Mouse (Mus musculus) MEL (cell line): ENCODE results near the gene Afm. TPM values are rescaled to one million over a fixed set of nuclear protein-coding genes. Genes with fewer than 3 reads are reported as not detected.

ENCODE experiments used
- DNase-seq: peaks from one replicate; pipeline ENCODE4 v3.0.0; 2011; ENCODE audit warnings: low read depth, low spot score
- H3K27ac ChIP-seq: 2 replicates; pipeline ENCODE4 v1.5.1; 2012; ENCODE audit warnings: low read depth, mild to moderate bottlenecking, control low read depth, low read length, moderate library complexity; ENCODE audit not compliant: control insufficient read depth
- H3K27me3 ChIP-seq, 2 experiments: fragments of 150-350 bp in 1 of 2; sonication (generic) in 1 of 2; 2 replicates each; pipeline ENCODE4 v1.6.1; 2012; ENCODE audit warnings: low read length in 2 of 2, mild to moderate bottlenecking in 2 of 2, improper control_type of control experiment in 1 of 2, moderate library complexity in 1 of 2; ENCODE audit not compliant: insufficient read depth in 2 of 2, control insufficient read depth in 1 of 2
- H3K36me3 ChIP-seq, 2 experiments: 2 replicates each; pipeline ENCODE4 v1.6.1; 2012 to 2014; ENCODE audit warnings: low read length in 2 of 2, improper control_type of control experiment in 1 of 2, inconsistent platforms in 1 of 2, mild to moderate bottlenecking in 1 of 2; ENCODE audit not compliant: insufficient read depth in 2 of 2, control insufficient read depth in 1 of 2
- H3K4me1 ChIP-seq, 2 experiments: fragments of 150-350 bp in 1 of 2; sonication (generic) in 1 of 2; 2 replicates each; pipeline ENCODE4 v1.6.1; 2012; ENCODE audit warnings: low read length in 2 of 2, improper control_type of control experiment in 1 of 2, mild to moderate bottlenecking in 1 of 2; ENCODE audit not compliant: insufficient read depth in 2 of 2, control insufficient read depth in 1 of 2
- H3K4me3 ChIP-seq, 2 experiments: fragments of 150-350 bp in 1 of 2; sonication (generic) in 1 of 2; 2 replicates each; pipeline ENCODE4 v1.5.1; 2012; ENCODE audit warnings: low read depth in 2 of 2, low read length in 2 of 2, mild to moderate bottlenecking in 2 of 2, moderate library complexity in 2 of 2, control low read depth in 1 of 2, improper control_type of control experiment in 1 of 2; ENCODE audit not compliant: control insufficient read depth in 1 of 2, insufficient read depth in 1 of 2
- H3K79me2 ChIP-seq: 2 replicates; pipeline ENCODE4 v1.6.1; 2012; ENCODE audit warnings: mild to moderate bottlenecking, low read length, moderate library complexity; ENCODE audit not compliant: control insufficient read depth, poor library complexity, insufficient read depth
- H3K9ac ChIP-seq: 2 replicates; pipeline ENCODE4 v1.6.1; 2012; ENCODE audit warnings: low read depth, mild to moderate bottlenecking, control low read depth, low read length, moderate library complexity; ENCODE audit not compliant: control insufficient read depth, poor library complexity, severe bottlenecking
- H3K9me3 ChIP-seq: fragments of 150-350 bp; sonication (generic); replicated peaks from 2 replicates; pipeline ENCODE4 v1.6.1; 2012; ENCODE audit warnings: mild to moderate bottlenecking, low read length, improper control_type of control experiment, moderate library complexity; ENCODE audit not compliant: insufficient read depth
- BHLHE40 ChIP-seq: IDR thresholded peaks from 2 replicates; pipeline ENCODE4 v1.6.1; 2012; ENCODE audit warnings: low read depth, mild to moderate bottlenecking, inconsistent platforms, low read length, improper control_type of control experiment, borderline replicate concordance
- CHD1 ChIP-seq: IDR thresholded peaks from 2 replicates; pipeline ENCODE4 v1.6.1; 2012; ENCODE audit warnings: low read depth, mild to moderate bottlenecking, inconsistent platforms, low read length, improper control_type of control experiment
- CTCF ChIP-seq, 3 experiments: IDR thresholded peaks in 2 of 3; conservative IDR thresholded peaks in 1 of 3; 2 replicates each; pipeline ENCODE4 v1.5.1; 2011 to 2012; ENCODE audit warnings: low read length in 3 of 3, low read depth in 2 of 3, mild to moderate bottlenecking in 2 of 3, improper control_type of control experiment in 1 of 3, inconsistent platforms in 1 of 3, mixed read lengths in 1 of 3, moderate library complexity in 1 of 3; ENCODE audit not compliant: control insufficient read depth in 1 of 3, insufficient read depth in 1 of 3, poor library complexity in 1 of 3, severe bottlenecking in 1 of 3
- ELF1 ChIP-seq: IDR thresholded peaks from 2 replicates; pipeline ENCODE4 v1.6.1; 2014; ENCODE audit warnings: low read depth, mild to moderate bottlenecking, inconsistent platforms, low read length, improper control_type of control experiment, moderate library complexity
- HCFC1 ChIP-seq: IDR thresholded peaks from 2 replicates; pipeline ENCODE4 v1.6.1; 2012; ENCODE audit warnings: low read depth, mild to moderate bottlenecking, inconsistent platforms, low read length, improper control_type of control experiment, moderate library complexity
- JUND ChIP-seq: IDR thresholded peaks from 2 replicates; pipeline ENCODE4 v1.6.1; 2011; ENCODE audit warnings: low read depth, mild to moderate bottlenecking, improper control_type of control experiment, low read length
- MAFK ChIP-seq: IDR thresholded peaks from 2 replicates; pipeline ENCODE4 v1.6.1; 2011; ENCODE audit warnings: low read depth, mild to moderate bottlenecking, low read length, improper control_type of control experiment, borderline replicate concordance
- MAZ ChIP-seq: IDR thresholded peaks from 2 replicates; pipeline ENCODE4 v1.6.1; 2012; ENCODE audit warnings: low read depth, mild to moderate bottlenecking, inconsistent platforms, low read length, improper control_type of control experiment
- MXI1 ChIP-seq: IDR thresholded peaks from 2 replicates; pipeline ENCODE4 v1.6.1; 2011; ENCODE audit warnings: mild to moderate bottlenecking, low read depth, low read length, improper control_type of control experiment
- NELFE ChIP-seq: IDR thresholded peaks from 2 replicates; pipeline ENCODE4 v1.6.1; 2011; ENCODE audit warnings: low read depth, low read length, improper control_type of control experiment
- POLR2AphosphoS2 ChIP-seq: IDR thresholded peaks from 2 replicates; pipeline ENCODE4 v1.6.1; 2011; ENCODE audit warnings: low read length, improper control_type of control experiment
- POLR2AphosphoS5 ChIP-seq: IDR thresholded peaks from 2 replicates; pipeline ENCODE4 v1.6.1; 2012; ENCODE audit warnings: low read depth, borderline replicate concordance, mild to moderate bottlenecking, inconsistent platforms, low read length, moderate library complexity, mixed read lengths
- SIN3A ChIP-seq: IDR thresholded peaks from 2 replicates; pipeline ENCODE4 v1.6.1; 2012; ENCODE audit warnings: low read length, improper control_type of control experiment, inconsistent platforms
- SMC3 ChIP-seq: IDR thresholded peaks from 2 replicates; pipeline ENCODE4 v1.6.1; 2011; ENCODE audit warnings: low read depth, low read length, improper control_type of control experiment
- ZC3H11A ChIP-seq: IDR thresholded peaks from 2 replicates; pipeline ENCODE4 v1.6.1; 2012; ENCODE audit warnings: low read depth, mild to moderate bottlenecking, inconsistent platforms, low read length, improper control_type of control experiment
- ZNF384 ChIP-seq: IDR thresholded peaks from 2 replicates; pipeline ENCODE4 v1.6.1; 2012; ENCODE audit warnings: low read depth, mild to moderate bottlenecking, inconsistent platforms, low read length, improper control_type of control experiment
- polyA plus RNA-seq, 2 experiments: library from polyadenylated mRNA; stranded (reverse) in 1 of 2; unstranded in 1 of 2; fragments of >175 nt in 1 of 2; fragments of >200 nt in 1 of 2; gene quantifications; 2 replicates each; pipeline versions ENCODE4 v1.2.1 to v1.2.4; 2012; ENCODE audit warnings: low replicate concordance in 2 of 2, low read depth in 1 of 2; ENCODE audit not compliant: insufficient read length in 2 of 2, insufficient read depth in 1 of 2, missing spikeins in 1 of 2
- total RNA-seq: library from RNA; depleted of rRNA; stranded (reverse); fragments of 300-350 nt; gene quantifications from 2 replicates; pipeline ENCODE4 v1.2.3, GENCODE M21; 2012; rRNA removed

Gene Afm
- total RNA-seq = not detected in 2 replicates
- polyA plus RNA-seq = not detected

GRCm38 (mm10) chr5:90518356-90519100 is at the start of gene Afm:
Afm (plus strand) TSS chr5:90518932.
- peaks cover 0 to 4% of the 10 kb centered on the region in 2 experiments; a peak in 2 of 4 replicates for H3K27me3 ChIP-seq
- no peak within 1 kb of the TSS for H3K9ac ChIP-seq
- no peak within 1 kb of the TSS for H3K4me3 ChIP-seq
- 0 out of 4 replicates have a peak, but pooled peaks cover 0 to 3% of the 10 kb centered on the region in 2 experiments for H3K4me1 ChIP-seq
- no peak within 1 kb of the TSS for H3K27ac ChIP-seq
- TF ChIP-seq CHD1 (no peak), ZNF384 (no peak), SMC3 (no peak), MAFK (no peak), MAZ (no peak), NELFE (no peak)
- H3K9me3 ChIP-seq = no peaks in the 10 kb centered on the region
- H3K36me3 ChIP-seq = no peaks in the 10 kb centered on the region
- no peak for DNase-seq
- H3K79me2 ChIP-seq = no peaks in the 10 kb centered on the region

GRCm38 (mm10) chr5:90470836-90471235 is 47.9 kb upstream of the Afm start:
- no peak for DNase-seq
- Histone ChIP-seq H3K27ac (no peak overlapping the region), H3K4me1 (no peaks in the 10 kb centered on the region), H3K36me3 (no peaks in the 10 kb centered on the region), H3K4me3 (no peak overlapping the region), H3K9ac (no peak overlapping the region), H3K79me2 (no peaks in the 10 kb centered on the region), H3K9me3 (no peaks in the 10 kb centered on the region), H3K27me3 (no peaks in the 10 kb centered on the region)
- TF ChIP-seq HCFC1 = no peak
- TF ChIP-seq NELFE = no peak

DNA sequence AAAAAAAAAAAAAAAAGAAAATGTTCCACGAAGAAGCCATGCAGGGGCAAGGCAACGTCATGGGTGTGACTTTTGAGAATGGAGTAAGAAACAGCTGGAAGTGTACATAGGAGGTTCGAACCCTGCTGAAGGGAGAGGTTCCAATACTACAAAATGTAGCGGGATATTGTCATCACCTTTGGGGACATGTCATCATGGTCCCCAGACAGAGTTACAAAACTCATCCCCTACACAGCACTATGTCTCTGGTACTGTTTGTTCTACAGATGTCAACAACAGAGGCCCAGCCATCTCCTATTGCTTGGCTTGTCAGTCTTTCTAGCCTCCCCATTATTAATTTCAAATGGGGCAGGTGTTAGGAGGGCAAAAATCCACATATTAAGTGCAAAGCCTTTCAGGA is 44.8 kb upstream of the Afm start:
- Histone ChIP-seq H3K27me3 (no peaks in the 10 kb centered on the region), H3K9ac (no peak overlapping the region), H3K4me1 (no peaks in the 10 kb centered on the region), H3K4me3 (no peak overlapping the region), H3K9me3 (no peaks in the 10 kb centered on the region), H3K27ac (no peak overlapping the region), H3K36me3 (no peaks in the 10 kb centered on the region), H3K79me2 (no peaks in the 10 kb centered on the region)
- DNase-seq = no peak
- TF ChIP-seq BHLHE40 (no peak), NELFE (no peak), ZC3H11A (no peak), POLR2AphosphoS5 (no peak), MAZ (no peak), ZNF384 (no peak), SIN3A (no peak), POLR2AphosphoS2 (no peak), MXI1 (no peak), JUND (no peak), ELF1 (no peak), CTCF (IDR thresholded peaks at IDR 0.05 in 2 of 3, conservative IDR thresholded peaks at IDR 0.05 in 1 of 3; ENCODE audit: control insufficient read depth in 1 of 3, insufficient read depth in 1 of 3, low read depth in 2 of 3, low read length in 3 of 3, poor library complexity in 1 of 3, severe bottlenecking in 1 of 3) (no peak), HCFC1 (no peak)
